Mouse (Mus musculus): Measurements from ENCODE around the gene Zfp442.
"Not testable (repeated sequence)": the region's sequence is repeated elsewhere in the genome, so short reads cannot be mapped to it uniquely, and the experiment has no call there.

The Zfp442 gene

GRCm38 (mm10) chr2:150451180-150451919 is at the start of gene Zfp442:
TSS of gene Zfp442 (minus strand) at chr2:150451486.
- DNase-seq = peak; percentile 83

GRCm38 (mm10) chr2:150500124-150500973 is 49.1 kb upstream of the Zfp442 start:
- not testable (repeated sequence) for DNase-seq

DNA sequence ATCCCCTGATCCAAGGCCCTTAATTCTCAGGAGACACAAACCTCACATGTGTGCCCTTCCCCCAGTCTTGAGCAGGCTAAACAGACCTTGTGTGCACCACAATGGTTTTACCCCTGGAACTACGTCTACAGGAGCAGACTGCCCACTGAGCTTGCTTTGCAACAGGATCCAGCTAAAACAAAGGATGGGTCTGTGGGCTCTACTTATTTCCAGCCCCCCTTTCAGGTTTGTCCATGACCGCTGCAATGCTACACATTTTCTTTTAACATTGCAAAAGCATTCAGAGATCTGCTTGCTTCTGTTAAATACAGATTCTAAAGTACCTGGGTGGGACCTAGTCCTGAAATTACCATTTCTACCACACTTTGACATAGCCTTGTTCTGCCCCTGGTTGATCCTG is 41.7 kb upstream of the Zfp442 start:
- no peak for DNase-seq

DNA sequence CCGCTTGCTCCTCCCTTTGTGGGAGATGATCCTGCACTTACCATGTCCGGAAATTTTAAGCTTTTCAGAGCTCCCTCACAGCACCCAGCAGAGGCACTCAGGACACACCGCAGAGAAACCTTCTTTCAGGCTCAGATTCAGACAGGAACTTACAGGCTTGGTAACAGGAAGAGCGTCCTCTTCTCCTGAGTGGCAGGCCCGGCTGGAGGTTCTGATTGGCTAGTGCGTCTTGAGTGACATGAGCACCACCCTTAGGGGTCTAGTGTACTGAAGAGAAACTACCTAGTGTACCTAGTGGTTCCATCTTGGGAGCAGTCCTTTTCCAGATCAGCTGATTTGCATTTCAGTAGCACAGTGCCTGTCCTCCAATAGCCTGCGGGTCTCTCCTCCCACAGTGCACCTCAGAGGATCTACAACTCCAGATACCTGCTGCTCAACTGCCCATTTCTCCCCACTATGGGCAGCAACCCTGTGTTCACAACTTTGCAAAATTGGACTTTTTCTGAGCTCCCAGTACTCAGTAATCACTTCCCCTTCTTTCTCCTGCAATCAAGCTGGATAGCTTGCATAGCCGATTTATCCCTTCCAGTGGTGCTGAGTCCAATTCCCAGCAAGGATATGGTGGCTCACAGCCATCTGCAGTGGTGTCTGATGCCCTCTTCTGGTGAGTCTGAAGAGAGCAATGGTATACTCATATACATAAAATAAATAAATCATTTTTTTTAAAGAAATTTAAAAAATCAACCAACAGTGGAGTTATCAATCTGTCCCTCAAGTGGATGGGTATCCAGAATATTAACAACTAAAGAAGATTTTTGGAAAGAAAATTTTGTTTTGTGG is 33.9 kb upstream of the Zfp442 start, which contains the start of gene Zfp345:
Zfp345 (minus strand) TSS at position 153 of the 840 bp plus-strand sequence.
- DNase-seq = peak; percentile 3

- not testable (repeated sequence) for DNase-seq
Observed at GRCm38 (mm10) chr2:150439084-150439483, 12.2 kb downstream of the Zfp442 start.

GRCm38 (mm10) chr2:150412146-150412545 is 39.1 kb downstream of the Zfp442 start:
- not testable (repeated sequence) for DNase-seq

DNA sequence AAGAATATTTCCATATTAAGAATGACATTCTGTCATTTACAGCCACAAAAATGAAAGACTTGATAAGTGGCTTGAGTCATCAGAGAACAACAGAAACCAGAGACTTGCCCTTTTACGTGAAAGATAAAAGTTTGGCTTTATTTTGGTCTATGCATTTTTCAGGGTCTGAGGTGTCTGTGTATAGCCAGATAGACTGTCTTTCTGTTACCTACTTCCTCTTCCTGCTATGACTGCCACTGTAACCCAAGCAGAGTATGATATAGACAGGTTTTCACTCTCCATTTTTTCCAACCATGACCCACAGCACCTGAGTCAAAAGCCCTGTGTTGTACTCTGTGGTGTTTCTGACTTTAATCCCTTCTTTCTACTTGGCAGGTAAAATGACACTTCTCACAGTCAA is 61.1 kb downstream of the Zfp442 start:
- DNase-seq = no peak

DNA sequence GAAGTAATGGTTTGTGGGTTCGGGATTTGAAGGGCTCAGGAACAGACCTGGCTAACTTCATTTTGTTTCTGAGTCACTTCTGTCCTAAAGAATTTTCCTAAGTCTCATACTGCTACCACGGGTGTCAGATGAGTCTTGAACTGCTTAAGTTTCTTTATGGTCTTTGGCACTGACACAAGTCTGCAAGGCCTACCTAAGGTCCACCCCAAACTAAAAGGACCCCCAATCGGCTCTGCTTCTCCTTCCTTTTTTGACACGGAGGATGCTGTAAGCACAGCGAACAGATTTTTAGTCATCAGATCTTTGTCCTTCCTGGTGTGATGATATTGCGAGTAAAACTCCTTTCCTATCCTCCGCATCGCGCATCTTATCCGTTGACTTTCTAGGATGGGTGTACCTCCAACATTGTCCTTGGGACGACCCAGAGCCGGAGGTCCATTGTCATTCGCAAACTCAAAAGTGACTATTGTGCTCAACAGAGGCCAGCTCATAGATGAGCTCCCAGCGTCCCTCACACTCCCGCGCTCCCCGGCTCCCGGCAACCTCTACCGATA is 65.7 kb downstream of the Zfp442 start:
- not testable (repeated sequence) for DNase-seq

GRCm38 (mm10) chr2:150362878-150363229 is 88.4 kb downstream of the Zfp442 start:
- DNase-seq = no peak

- DNase-seq = peak; percentile 93
Observed at GRCm38 (mm10) chr2:150362113-150362877, 89.0 kb downstream of the Zfp442 start, which contains the start of gene 3300002I08Rik. TSS of gene 3300002I08Rik (minus strand) at chr2:150362765.

Measured in kidney, adult 11 months (tissue).